Mouse (Mus musculus): Measurements from ENCODE around the gene Stmn3.

DNA sequence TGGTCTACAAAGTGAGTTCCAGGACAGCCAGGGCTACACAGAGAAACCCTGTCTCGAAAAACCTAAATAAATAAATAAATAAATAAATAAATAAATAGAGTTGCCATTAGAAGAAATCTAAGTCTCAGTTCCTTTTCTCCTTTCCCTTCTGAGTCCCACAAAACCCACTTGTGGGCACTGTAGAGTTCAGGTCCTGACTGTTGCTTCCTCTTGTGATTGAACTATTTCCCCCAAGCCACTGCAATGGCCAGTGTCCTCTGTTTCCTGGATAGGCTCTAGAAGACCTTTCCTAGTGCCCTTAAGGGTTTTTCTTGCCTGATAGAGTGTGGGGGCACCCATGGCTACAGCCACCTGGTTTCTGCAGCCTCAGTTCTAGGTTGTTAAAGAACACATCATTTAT is 9.4 kb downstream of the Stmn3 start:
- no peak for TF ChIP-seq CTCF (IDR thresholded peaks at IDR 0.05; ENCODE audit: extremely low read depth, insufficient read depth, insufficient read length, insufficient replicate concordance)
- no peak for TF ChIP-seq POLR2A (IDR thresholded peaks at IDR 0.05; ENCODE audit: low read depth, low read length)

Measured in spleen, adult 2 months (tissue).